Mouse (Mus musculus): ENCODE data around the gene Irgq.

- TF ChIP-seq CTCF (conservative IDR thresholded peaks at IDR 0.05 in 1 of 2, IDR thresholded peaks at IDR 0.05 in 1 of 2; ENCODE audit: low read depth in 2 of 2, low read length in 2 of 2) (no peak), ZC3H11A (IDR thresholded peaks at IDR 0.05; ENCODE audit: low read depth, low read length) (no peak), BHLHE40 (IDR thresholded peaks at IDR 0.05; ENCODE audit: low read depth, low read length) (no peak), USF1 (IDR thresholded peaks at IDR 0.05; ENCODE audit: low read depth, low read length) (no peak), CHD2 (IDR thresholded peaks at IDR 0.05; ENCODE audit: low read length) (no peak), MAX (IDR thresholded peaks at IDR 0.05; ENCODE audit: low read length) (no peak)
These were observed 48.1 kb upstream of the Irgq start for GRCm38 (mm10) chr7:24482208-24483020.

Data from CH12.LX (cell line).